Mouse (Mus musculus) lung, adult 2 months (tissue): ENCODE results near the gene Hephl1. TPM values are rescaled to one million over a fixed set of nuclear protein-coding genes. Genes with fewer than 3 reads are reported as not detected.

Source experiments
- DNase-seq: peaks from one replicate; pipeline ENCODE4 v3.0.0; 2022
- H3K4me1 ChIP-seq: fragments of 200-500 bp; 2 replicates; pipeline ENCODE4 v1.6.1; 2011; ENCODE audit warnings: low read length; ENCODE audit not compliant: control insufficient read depth, insufficient read depth
- H3K4me3 ChIP-seq: fragments of 200-500 bp; replicated peaks from 2 replicates; pipeline ENCODE3; 2011; ENCODE audit warnings: low read depth, mild to moderate bottlenecking, control low read depth, low read length; ENCODE audit errors: extremely low read depth
- CTCF ChIP-seq: fragments of 200-500 bp; IDR thresholded peaks from 2 replicates; pipeline ENCODE4 v1.5.1; 2011; ENCODE audit warnings: mild to moderate bottlenecking, low read length, control low read depth; ENCODE audit not compliant: insufficient read depth
- POLR2A ChIP-seq: fragments of 200-500 bp; IDR thresholded peaks from 2 replicates; pipeline ENCODE4 v1.6.1; 2011; ENCODE audit warnings: low read depth, mild to moderate bottlenecking, control low read depth, low read length, borderline replicate concordance; ENCODE audit errors: extremely low read depth
- WGBS: fragments of 180-500 bp; shearing (Covaris S2); methylation state at CpG from one replicate; pipeline ENCODE4 v1.1.7; 2018; 5-methylcytosine and 5-hydroxymethylcytosine counted together
- polyA plus RNA-seq: library from polyadenylated mRNA; depleted of rRNA; stranded (reverse); fragments of >200 nt; gene quantifications from 2 replicates; pipeline ENCODE4 v1.2.3, GENCODE M21; 2012; rRNA removed

The Hephl1 gene
- polyA plus RNA-seq, 1 experiment: 0.36 TPM

GRCm38 (mm10) chr9:15021156-15021555, 90.8 kb downstream of the Hephl1 start:
- DNase-seq: no peak
- 81% methylated on average over 9 of the region's 9 CpGs for WGBS
- TF ChIP-seq CTCF (no peak), POLR2A (no peak)
- Histone ChIP-seq H3K4me3 (no peak overlapping the region), H3K4me1 (no peaks in the 10 kb centered on the region)

GRCm38 (mm10) chr9:15020561-15021080, 91.3 kb downstream of the Hephl1 start:
- TF ChIP-seq CTCF (no peak), POLR2A (no peak)
- no peak for DNase-seq
- 94% methylated on average over 5 of the region's 5 CpGs for WGBS

GRCm38 (mm10) chr9:15018756-15019131, 93.2 kb downstream of the Hephl1 start:
- WGBS: 54% methylated on average over 5 of the region's 5 CpGs
- DNase-seq: no peak
- TF ChIP-seq CTCF (no peak), POLR2A (no peak)
- H3K4me3 ChIP-seq: no peak overlapping the region
- H3K4me1 ChIP-seq: no peaks in the 10 kb centered on the region

More at GRCm38 (mm10) chr9:15020561-15021080, 91.3 kb downstream of the Hephl1 start:
- Histone ChIP-seq H3K4me1 (no peaks in the 10 kb centered on the region), H3K4me3 (no peak overlapping the region)

GRCm38 (mm10) chr9:15017791-15018755, 93.8 kb downstream of the Hephl1 start:
- no peak for DNase-seq
- no peaks in the 10 kb centered on the region for H3K4me1 ChIP-seq
- TF ChIP-seq CTCF (no peak), POLR2A (no peak)
- WGBS: 77% methylated on average over 18 of the region's 18 CpGs
- H3K4me3 ChIP-seq: no peak overlapping the region

- Histone ChIP-seq H3K4me3 (no peak overlapping the region), H3K4me1 (no peaks in the 10 kb centered on the region)
- TF ChIP-seq CTCF (peak; percentile 79), POLR2A (no peak)
- DNase-seq: peak; percentile 38
- WGBS: 54% methylated on average over 7 of the region's 7 CpGs
These were observed 96.5 kb downstream of the Hephl1 start for GRCm38 (mm10) chr9:15015223-15015956.

GRCm38 (mm10) chr9:15007566-15007965, 104.3 kb downstream of the Hephl1 start:
- WGBS: 91% methylated on average over 14 of the region's 14 CpGs
- H3K4me1 ChIP-seq: no peaks in the 10 kb centered on the region
- TF ChIP-seq CTCF (no peak), POLR2A (no peak)
- DNase-seq: no peak
- no peak overlapping the region for H3K4me3 ChIP-seq

- 76% methylated on average over 9 of the region's 9 CpGs for WGBS
- TF ChIP-seq POLR2A: no peak
- no peak for TF ChIP-seq CTCF
- Histone ChIP-seq H3K4me1 (no peaks in the 10 kb centered on the region), H3K4me3 (no peak overlapping the region)
- no peak for DNase-seq
These were observed 107.6 kb downstream of the Hephl1 start for GRCm38 (mm10) chr9:15004298-15004685.

- DNase-seq: no peak
- Histone ChIP-seq H3K4me3 (no peak overlapping the region), H3K4me1 (no peaks in the 10 kb centered on the region)
- TF ChIP-seq POLR2A (no peak), CTCF (no peak)
- 66% methylated on average over 10 of the region's 10 CpGs for WGBS
These were observed 108.1 kb downstream of the Hephl1 start for GRCm38 (mm10) chr9:15003676-15004297.

- TF ChIP-seq POLR2A (no peak), CTCF (no peak)
- Histone ChIP-seq H3K4me1 (no peaks in the 10 kb centered on the region), H3K4me3 (no peak overlapping the region)
- WGBS: 72% methylated on average over 6 of the region's 6 CpGs
- no peak for DNase-seq
These were observed 108.8 kb downstream of the Hephl1 start for GRCm38 (mm10) chr9:15002995-15003613.

Other genes with a start within 250 kb of the Hephl1 start
- 1.5 TPM in 2 replicates for gene Izumo1r, start 208.2 kb downstream of the Hephl1 start, polyA plus RNA-seq
- 17.0 and 21.9 TPM in 2 replicates for gene Panx1, start 66.6 kb downstream of the Hephl1 start, polyA plus RNA-seq
- gene Vstm5, start 126.9 kb upstream of the Hephl1 start, polyA plus RNA-seq: 1.4 and 2.1 TPM in 2 replicates
- 24.6 and 25.3 TPM in 2 replicates for gene Med17, start 167.8 kb upstream of the Hephl1 start, polyA plus RNA-seq
- 4.5 and 10.3 TPM in 2 replicates for gene Taf1d, start 194.1 kb upstream of the Hephl1 start, polyA plus RNA-seq
- gene 4931406C07Rik, start 194.3 kb upstream of the Hephl1 start, polyA plus RNA-seq: 7.3 and 13.7 TPM in 2 replicates
- gene Cep295, start 245.7 kb upstream of the Hephl1 start, polyA plus RNA-seq: 3.1 and 3.7 TPM in 2 replicates